Mouse (Mus musculus) retina, postnatal 1 day (tissue): ENCODE results near the gene Rnf187.

ENCODE experiments used
- DNase-seq: peaks from one replicate; pipeline ENCODE4 v3.0.0-alpha.2; 2012

Rnf187 gene

DNA sequence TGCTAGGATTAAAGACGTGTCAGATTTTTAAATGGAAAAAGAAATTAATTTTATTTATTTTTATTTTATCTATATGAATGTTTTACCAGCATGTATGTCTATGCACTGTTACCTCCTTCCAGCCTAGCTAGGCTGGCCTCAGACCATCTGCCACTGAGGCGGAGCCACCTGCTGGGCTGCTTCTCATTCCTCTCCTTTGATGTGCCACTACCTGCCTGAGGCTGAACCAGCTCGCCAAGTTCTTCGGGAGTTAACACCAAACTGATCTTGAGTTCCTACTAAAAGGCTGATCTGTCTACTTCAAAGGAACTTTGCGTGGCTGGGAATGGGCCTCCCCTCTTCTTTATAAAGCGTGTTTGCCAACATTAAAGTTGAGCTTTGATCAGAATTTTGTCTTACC lies 44.3 kb downstream of the Rnf187 start:
- DNase-seq = no peak

GRCm38 (mm10) chr11:58890511-58890910 lies 48.2 kb downstream of the Rnf187 start:
- no peak for DNase-seq

DNA sequence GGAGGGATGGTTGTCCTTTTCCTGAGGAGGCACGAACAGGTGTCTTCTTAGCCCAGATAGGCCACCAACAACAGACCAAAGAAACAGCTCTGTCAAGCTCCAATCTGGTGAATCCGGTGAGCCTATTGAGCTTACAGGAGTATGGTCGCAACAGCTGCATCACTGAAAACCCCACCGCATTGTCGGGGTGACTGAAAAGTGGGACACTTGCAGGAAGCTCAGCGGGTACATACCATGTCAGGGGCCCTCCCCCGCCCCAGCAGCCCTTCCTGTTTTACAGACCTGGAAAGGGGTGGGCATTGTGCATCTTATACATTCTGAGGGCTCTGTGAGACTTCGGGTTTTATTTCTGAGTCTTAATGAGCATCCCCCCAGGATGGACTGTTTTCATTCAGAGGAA lies 55.0 kb downstream of the Rnf187 start:
- DNase-seq = no peak
